Mouse (Mus musculus): ENCODE measurements around the gene Tmem121. TPM values are rescaled to one million over a fixed set of nuclear protein-coding genes. Genes with fewer than 3 reads are reported as not detected.
A peak's percentile ranks its signal among the peaks of the same experiment; 100 is the strongest.

Gene Tmem121
- total RNA-seq, 1 experiment, result 12.5 TPM

DNA sequence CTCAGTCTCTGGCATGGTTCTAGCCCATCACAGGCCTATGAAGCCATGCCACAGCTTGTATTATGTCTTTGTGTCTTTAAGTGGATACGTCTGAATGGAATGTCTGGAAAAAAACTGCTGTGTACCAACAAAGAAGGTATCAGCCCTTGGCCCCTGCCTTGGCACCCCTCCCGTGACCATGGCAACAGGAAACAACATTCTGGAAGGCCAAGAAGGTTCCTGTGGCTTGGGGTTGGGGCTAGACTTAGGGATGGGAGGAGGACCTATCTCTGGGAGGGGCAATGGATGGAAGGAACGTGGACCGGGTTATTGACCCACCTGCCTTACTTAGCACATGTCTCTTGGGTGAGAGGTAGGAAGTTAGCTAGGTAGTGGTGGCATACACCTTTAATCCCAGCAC lies 36.4 kb upstream of the Tmem121 start:
- in situ Hi-C loops (cut with MboI; ENCODE audit: low sequenced_read_pairs in 2 of 2, unreplicated experiment in 2 of 2), result no loop called here

DNA sequence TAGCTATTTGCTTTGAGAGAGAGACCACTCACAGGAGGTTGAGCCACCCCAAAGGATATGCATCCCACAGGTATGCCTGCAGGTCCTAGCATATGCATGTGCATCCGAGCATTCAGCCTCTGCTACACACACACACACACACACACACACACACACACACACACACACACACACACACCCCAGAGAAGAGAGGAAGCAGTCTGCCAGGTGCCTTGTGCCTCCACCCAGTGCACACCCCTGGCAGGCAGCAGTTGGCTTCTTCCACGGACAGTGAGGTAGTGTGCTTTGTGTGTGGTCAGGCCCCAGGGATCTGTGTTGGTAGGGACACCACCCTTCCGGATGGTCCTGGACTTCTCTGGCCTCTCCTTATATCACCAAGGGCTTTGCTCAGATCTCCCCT lies 35.8 kb upstream of the Tmem121 start:
- no peak overlapping the region for H3K27ac ChIP-seq (ENCODE audit: insufficient read depth, low read depth, low read length, poor library complexity, severe bottlenecking)
- TF ChIP-seq ZC3H11A (IDR thresholded peaks at IDR 0.05; ENCODE audit: borderline replicate concordance, low read depth, low read length) (no peak), HCFC1 (IDR thresholded peaks at IDR 0.05; ENCODE audit: borderline replicate concordance, insufficient read depth, low read length) (no peak), CHD2 (IDR thresholded peaks at IDR 0.05; ENCODE audit: low read depth, low read length) (no peak)
- in situ Hi-C loops (cut with MboI; ENCODE audit: low sequenced_read_pairs in 2 of 2, unreplicated experiment in 2 of 2), result no loop called here
- peaks cover 12% of the 10 kb centered on the region for H3K36me3 ChIP-seq (ENCODE audit: control insufficient read depth, insufficient read depth, low read length, poor library complexity, severe bottlenecking)
- no peaks in the 10 kb centered on the region for H3K9me3 ChIP-seq (ENCODE audit: control insufficient read depth, insufficient read depth, low read depth, low read length)
- DNase-seq (ENCODE audit: low read depth, low spot score), result no peak
- H3K4me3 ChIP-seq (ENCODE audit: insufficient read depth in 1 of 2, low read depth in 1 of 2, low read length in 2 of 2, poor library complexity in 1 of 2, severe bottlenecking in 1 of 2), result no peak overlapping the region
- H3K4me1 ChIP-seq (ENCODE audit: control insufficient read depth in 2 of 2, insufficient read depth in 2 of 2, low read length in 2 of 2, poor library complexity in 1 of 2), result peaks cover 4 to 47% of the 10 kb centered on the region in 2 experiments
- H3K9ac ChIP-seq (ENCODE audit: insufficient read depth, low read depth, low read length, poor library complexity, severe bottlenecking), result no peak overlapping the region

More for the DNA sequence above, 36.4 kb upstream of the Tmem121 start:
- no peak for TF ChIP-seq CHD2 (IDR thresholded peaks at IDR 0.05; ENCODE audit: low read depth, low read length)
- TF ChIP-seq ZC3H11A (IDR thresholded peaks at IDR 0.05; ENCODE audit: borderline replicate concordance, low read depth, low read length), result no peak
- no peak for TF ChIP-seq ZNF384 (IDR thresholded peaks at IDR 0.05; ENCODE audit: low read depth, low read length)
- TF ChIP-seq HCFC1 (IDR thresholded peaks at IDR 0.05; ENCODE audit: borderline replicate concordance, insufficient read depth, low read length), result no peak
- TF ChIP-seq MAFK (IDR thresholded peaks at IDR 0.05; ENCODE audit: insufficient read depth, low read depth, low read length), result no peak
- no peak overlapping the region for H3K9ac ChIP-seq (ENCODE audit: insufficient read depth, low read depth, low read length, poor library complexity, severe bottlenecking)
- no peaks in the 10 kb centered on the region for H3K9me3 ChIP-seq (ENCODE audit: control insufficient read depth, insufficient read depth, low read depth, low read length)
- no peak for DNase-seq (ENCODE audit: low read depth, low spot score)
- H3K4me3 ChIP-seq (ENCODE audit: insufficient read depth in 1 of 2, low read depth in 1 of 2, low read length in 2 of 2, poor library complexity in 1 of 2, severe bottlenecking in 1 of 2), result no peak overlapping the region
- H3K36me3 ChIP-seq (ENCODE audit: control insufficient read depth, insufficient read depth, low read length, poor library complexity, severe bottlenecking), result peaks cover 16% of the 10 kb centered on the region
- H3K27ac ChIP-seq (ENCODE audit: insufficient read depth, low read depth, low read length, poor library complexity, severe bottlenecking), result no peak overlapping the region
- H3K4me1 ChIP-seq (ENCODE audit: control insufficient read depth in 2 of 2, insufficient read depth in 2 of 2, low read length in 2 of 2, poor library complexity in 1 of 2), result peaks cover 4 to 43% of the 10 kb centered on the region in 2 experiments

DNA sequence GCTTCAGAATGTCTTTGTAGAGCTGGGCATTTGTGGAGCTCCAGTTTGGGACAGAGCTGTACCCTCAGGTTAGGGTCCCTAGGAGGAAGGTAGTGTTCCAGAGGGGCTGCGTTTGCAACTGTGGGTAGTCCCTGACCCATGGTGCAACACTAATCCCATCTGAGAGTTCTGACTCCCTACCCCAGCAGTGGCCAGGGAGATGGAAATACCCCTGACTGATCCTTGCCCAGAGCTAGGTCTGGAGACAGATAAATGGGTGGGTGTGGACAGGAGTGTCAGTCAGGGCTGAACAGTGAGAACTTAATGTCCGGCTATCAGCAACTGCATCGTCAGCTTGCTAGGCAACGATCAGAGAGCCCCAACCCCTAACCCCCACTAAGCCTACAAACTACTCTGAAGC lies 35.1 kb upstream of the Tmem121 start:
- no peak for DNase-seq (ENCODE audit: low read depth, low spot score)
- H3K27ac ChIP-seq (ENCODE audit: insufficient read depth, low read depth, low read length, poor library complexity, severe bottlenecking), result no peak overlapping the region
- H3K9me3 ChIP-seq (ENCODE audit: control insufficient read depth, insufficient read depth, low read depth, low read length), result no peaks in the 10 kb centered on the region
- H3K9ac ChIP-seq (ENCODE audit: insufficient read depth, low read depth, low read length, poor library complexity, severe bottlenecking), result no peak overlapping the region
- TF ChIP-seq ZC3H11A (IDR thresholded peaks at IDR 0.05; ENCODE audit: borderline replicate concordance, low read depth, low read length) (no peak), MAFK (IDR thresholded peaks at IDR 0.05; ENCODE audit: insufficient read depth, low read depth, low read length) (no peak), HCFC1 (IDR thresholded peaks at IDR 0.05; ENCODE audit: borderline replicate concordance, insufficient read depth, low read length) (no peak)
- H3K4me3 ChIP-seq (ENCODE audit: insufficient read depth in 1 of 2, low read depth in 1 of 2, low read length in 2 of 2, poor library complexity in 1 of 2, severe bottlenecking in 1 of 2), result no peak overlapping the region
- in situ Hi-C loops (cut with MboI; ENCODE audit: low sequenced_read_pairs in 2 of 2, unreplicated experiment in 2 of 2), result no loop called here
- peaks cover 5% of the 10 kb centered on the region; the same call in 1 of the 2 replicates for H3K36me3 ChIP-seq (ENCODE audit: control insufficient read depth, insufficient read depth, low read length, poor library complexity, severe bottlenecking)
- peaks cover 4 to 48% of the 10 kb centered on the region in 2 experiments for H3K4me1 ChIP-seq (ENCODE audit: control insufficient read depth in 2 of 2, insufficient read depth in 2 of 2, low read length in 2 of 2, poor library complexity in 1 of 2)

GRCm38 (mm10) chr12:113151046-113151445 lies 34.7 kb upstream of the Tmem121 start:
- Histone ChIP-seq H3K4me1 (ENCODE audit: control insufficient read depth in 2 of 2, insufficient read depth in 2 of 2, low read length in 2 of 2, poor library complexity in 1 of 2) (peaks cover 4 to 46% of the 10 kb centered on the region in 2 experiments), H3K9me3 (ENCODE audit: control insufficient read depth, insufficient read depth, low read depth, low read length) (no peaks in the 10 kb centered on the region), H3K4me3 (ENCODE audit: insufficient read depth in 1 of 2, low read depth in 1 of 2, low read length in 2 of 2, poor library complexity in 1 of 2, severe bottlenecking in 1 of 2) (peak overlapping the region in 1 of 2 experiments; percentile 80; a peak in 1 of 4 replicates), H3K27ac (ENCODE audit: insufficient read depth, low read depth, low read length, poor library complexity, severe bottlenecking) (no peak overlapping the region), H3K36me3 (ENCODE audit: control insufficient read depth, insufficient read depth, low read length, poor library complexity, severe bottlenecking) (peaks cover 4% of the 10 kb centered on the region; the same call in 1 of the 2 replicates), H3K9ac (ENCODE audit: insufficient read depth, low read depth, low read length, poor library complexity, severe bottlenecking) (no peak overlapping the region)
- in situ Hi-C loops (cut with MboI; ENCODE audit: low sequenced_read_pairs in 2 of 2, unreplicated experiment in 2 of 2), result no loop called here
- no peak for DNase-seq (ENCODE audit: low read depth, low spot score)
- TF ChIP-seq ZNF384 (IDR thresholded peaks at IDR 0.05; ENCODE audit: low read depth, low read length) (no peak), HCFC1 (IDR thresholded peaks at IDR 0.05; ENCODE audit: borderline replicate concordance, insufficient read depth, low read length) (no peak), ZC3H11A (IDR thresholded peaks at IDR 0.05; ENCODE audit: borderline replicate concordance, low read depth, low read length) (no peak), MAFK (IDR thresholded peaks at IDR 0.05; ENCODE audit: insufficient read depth, low read depth, low read length) (no peak), CHD2 (IDR thresholded peaks at IDR 0.05; ENCODE audit: low read depth, low read length) (no peak)
